Mouse (Mus musculus) kidney, embryonic 15.5 days (tissue): ENCODE measurements at regions not wholly inside any gene's neighbourhood (a gene's known extent, or its start where the extent isn't known, plus 50 kb on each side); places are given as distances from the start of the nearest gene placed in this dataset.

Experiments used
- ATAC-seq: fragments of 200-750 bp; cut with Nextera tagmentation; replicated peaks from 2 replicates; pipeline ENCODE4 v1.8.0; 2017; ENCODE audit warnings: moderate TSS enrichment; ENCODE audit not compliant: low FRiP score
- H3K27ac ChIP-seq: fragments of 300-500 bp; sonication (generic); 2 replicates; pipeline ENCODE4 v1.5.1; 2015; ENCODE audit warnings: mild to moderate bottlenecking, inconsistent platforms
- H3K27me3 ChIP-seq: fragments of 300-500 bp; sonication (generic); 2 replicates; pipeline ENCODE4 v1.6.1; 2015; ENCODE audit warnings: inconsistent platforms
- H3K36me3 ChIP-seq: fragments of 300-500 bp; sonication (generic); 2 replicates; pipeline ENCODE4 v1.6.1; 2015; ENCODE audit warnings: inconsistent platforms
- H3K4me1 ChIP-seq: fragments of 300-500 bp; sonication (generic); 2 replicates; pipeline ENCODE4 v1.6.1; 2015; ENCODE audit warnings: inconsistent platforms
- H3K4me2 ChIP-seq: fragments of 300-500 bp; sonication (generic); 2 replicates; pipeline ENCODE4 v1.6.1; 2015; ENCODE audit warnings: moderate library complexity, mild to moderate bottlenecking, inconsistent platforms
- H3K4me3 ChIP-seq: fragments of 300-500 bp; sonication (generic); replicated peaks from 2 replicates; pipeline ENCODE4 v1.5.1; 2015; ENCODE audit warnings: mild to moderate bottlenecking, inconsistent platforms
- H3K9ac ChIP-seq: fragments of 300-500 bp; sonication (generic); 2 replicates; pipeline ENCODE4 v1.6.1; 2015; ENCODE audit warnings: mild to moderate bottlenecking, inconsistent platforms
- H3K9me3 ChIP-seq: fragments of 300-500 bp; sonication (generic); replicated peaks from 2 replicates; pipeline ENCODE4 v1.6.1; 2016; ENCODE audit warnings: inconsistent platforms
- WGBS: fragments of 180-500 bp; shearing (Covaris S2); methylation state at CpG from one replicate; pipeline ENCODE4 v1.1.7; 2015; ENCODE audit warnings: mixed read lengths; 5-methylcytosine and 5-hydroxymethylcytosine counted together

GRCm38 (mm10) chr16:19834128-19834527 is 74.1 kb downstream of the B3gnt5 start:
- Histone ChIP-seq H3K4me1 (no peaks in the 10 kb centered on the region), H3K27ac (no peak overlapping the region), H3K9ac (no peak overlapping the region), H3K4me2 (no peak overlapping the region), H3K27me3 (no peaks in the 10 kb centered on the region), H3K4me3 (no peak overlapping the region), H3K36me3 (no peaks in the 10 kb centered on the region), H3K9me3 (no peaks in the 10 kb centered on the region)
- ATAC-seq = no peak
- 89% methylated on average over 2 of the region's 2 CpGs for WGBS

GRCm38 (mm10) chr16:19834750-19835149 is 74.7 kb downstream of the B3gnt5 start:
- H3K9ac ChIP-seq = no peak overlapping the region
- no peaks in the 10 kb centered on the region for H3K36me3 ChIP-seq
- no peak overlapping the region for H3K27ac ChIP-seq
- no peaks in the 10 kb centered on the region for H3K27me3 ChIP-seq
- no peak overlapping the region for H3K4me2 ChIP-seq
- no peak overlapping the region for H3K4me3 ChIP-seq
- WGBS = 79% methylated on average over 2 of the region's 2 CpGs
- no peak for ATAC-seq
- H3K4me1 ChIP-seq = no peaks in the 10 kb centered on the region
- no peaks in the 10 kb centered on the region for H3K9me3 ChIP-seq

DNA sequence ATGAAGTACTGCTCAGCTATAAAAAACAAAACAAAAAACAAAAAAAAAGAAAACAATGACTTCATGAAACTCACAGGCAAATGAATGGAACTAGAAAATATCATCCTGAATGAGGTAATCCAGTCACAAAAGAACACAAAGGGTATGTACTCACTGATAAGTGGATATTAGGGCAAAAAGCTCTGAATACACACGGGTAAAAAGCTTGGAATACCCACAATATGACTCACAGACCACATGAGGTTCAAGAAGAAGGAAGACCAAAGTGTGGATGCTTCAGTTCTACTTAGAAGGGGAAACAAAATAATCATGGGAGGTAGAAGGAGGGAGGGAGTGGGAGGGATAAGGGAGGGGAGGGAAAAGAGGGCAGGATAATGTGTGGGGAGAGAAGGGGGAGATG is 79.8 kb downstream of the B3gnt5 start:
- 53% methylated on average over 1 of the region's 1 CpGs for WGBS
- no peak overlapping the region for H3K27ac ChIP-seq
- H3K4me2 ChIP-seq = no peak overlapping the region
- H3K9ac ChIP-seq = no peak overlapping the region
- H3K4me3 ChIP-seq = no peak overlapping the region
- no peaks in the 10 kb centered on the region for H3K4me1 ChIP-seq
- H3K9me3 ChIP-seq = no peaks in the 10 kb centered on the region
- H3K36me3 ChIP-seq = no peaks in the 10 kb centered on the region
- no peaks in the 10 kb centered on the region for H3K27me3 ChIP-seq
- ATAC-seq = no peak

DNA sequence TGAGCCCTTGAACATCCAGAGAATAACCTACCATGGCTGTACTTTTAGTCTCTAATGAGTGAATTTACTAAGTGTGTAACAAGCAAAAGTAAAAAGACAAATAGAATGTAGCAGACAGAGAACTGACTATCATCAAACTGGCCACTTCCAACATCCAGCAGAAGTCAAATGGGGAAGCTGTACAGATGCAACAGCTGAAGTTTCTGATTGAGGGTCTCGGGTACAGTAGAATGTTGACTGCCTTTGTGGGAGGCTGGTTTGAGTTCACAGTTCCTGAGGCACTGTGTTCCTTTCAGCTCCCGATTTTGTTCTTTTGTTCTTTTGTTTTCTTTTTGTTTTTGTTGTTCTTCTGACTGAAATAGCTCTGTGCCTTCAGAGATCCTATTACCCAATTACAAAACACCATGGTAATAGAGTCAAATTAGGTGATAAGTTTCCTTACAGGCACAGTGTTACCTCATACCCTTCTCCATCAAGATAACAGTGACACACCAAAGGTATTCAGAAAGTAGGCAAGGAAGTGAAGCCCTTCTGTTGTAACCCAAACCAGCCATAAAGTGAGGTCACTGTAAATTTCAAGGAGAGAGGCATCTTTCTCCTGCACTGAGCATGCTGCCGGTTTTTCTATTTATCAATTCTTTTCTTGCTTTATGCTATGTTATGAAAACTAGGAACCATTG is 82.5 kb downstream of the B3gnt5 start:
- H3K9ac ChIP-seq = no peak overlapping the region
- H3K4me1 ChIP-seq = no peaks in the 10 kb centered on the region
- ATAC-seq = no peak
- no peak overlapping the region for H3K4me2 ChIP-seq
- H3K27me3 ChIP-seq = no peaks in the 10 kb centered on the region
- H3K36me3 ChIP-seq = no peaks in the 10 kb centered on the region
- no peak overlapping the region for H3K27ac ChIP-seq
- WGBS = 46% methylated on average over 3 of the region's 3 CpGs
- H3K9me3 ChIP-seq = no peaks in the 10 kb centered on the region
- H3K4me3 ChIP-seq = no peak overlapping the region

GRCm38 (mm10) chr16:19843738-19844137 is 83.7 kb downstream of the B3gnt5 start:
- H3K4me3 ChIP-seq = no peak overlapping the region
- ATAC-seq = no peak
- no peaks in the 10 kb centered on the region for H3K4me1 ChIP-seq
- H3K4me2 ChIP-seq = no peak overlapping the region
- H3K27me3 ChIP-seq = no peaks in the 10 kb centered on the region
- H3K27ac ChIP-seq = no peak overlapping the region
- H3K9me3 ChIP-seq = no peaks in the 10 kb centered on the region
- no peaks in the 10 kb centered on the region for H3K36me3 ChIP-seq
- no peak overlapping the region for H3K9ac ChIP-seq

DNA sequence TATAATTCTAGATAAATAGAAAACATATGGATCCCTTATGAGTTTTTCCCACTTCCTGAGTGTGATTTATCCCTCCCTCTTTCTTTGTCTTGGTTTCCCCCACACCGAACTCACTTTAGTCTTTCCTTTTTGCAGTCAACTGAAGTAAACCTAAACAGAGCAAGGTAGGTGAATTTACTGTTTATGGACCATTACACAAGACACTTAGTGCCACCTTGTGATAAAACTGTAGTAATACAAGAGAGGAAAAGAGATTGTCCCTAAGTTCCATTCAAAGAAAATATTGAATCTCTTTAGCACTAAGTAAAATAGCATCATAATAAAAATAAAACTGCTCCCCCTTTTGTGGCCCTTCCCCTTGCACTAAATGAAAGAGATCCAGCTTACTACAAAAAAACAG is 88.4 kb downstream of the B3gnt5 start:
- Histone ChIP-seq H3K9ac (no peak overlapping the region), H3K36me3 (no peaks in the 10 kb centered on the region), H3K27me3 (no peaks in the 10 kb centered on the region), H3K4me3 (no peak overlapping the region), H3K9me3 (no peaks in the 10 kb centered on the region), H3K4me2 (no peak overlapping the region), H3K4me1 (no peaks in the 10 kb centered on the region), H3K27ac (no peak overlapping the region)
- 23% methylated on average over 1 of the region's 1 CpGs for WGBS
- ATAC-seq = no peak; the same call in 1 of the 2 replicates

DNA sequence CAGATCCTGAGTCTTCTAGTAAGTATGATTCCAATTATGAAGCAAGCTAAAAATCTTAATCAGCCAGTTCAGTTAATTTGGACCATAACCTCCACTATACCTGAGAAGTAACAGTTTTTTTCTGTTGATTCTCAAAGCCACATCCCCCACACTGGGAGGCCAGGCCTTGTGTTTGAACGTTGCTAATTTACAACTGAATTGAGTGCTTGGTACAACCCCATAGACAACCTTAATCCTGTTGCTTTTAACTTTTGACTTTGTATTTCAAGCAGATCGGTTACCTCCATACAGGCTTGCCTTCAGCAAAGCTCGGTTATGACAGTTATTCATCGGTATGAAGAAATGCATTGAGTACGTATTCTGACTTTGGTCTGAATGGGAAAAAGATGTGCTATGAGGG is 105.3 kb downstream of the B3gnt5 start:
- H3K4me1 ChIP-seq = no peaks in the 10 kb centered on the region
- no peak overlapping the region for H3K9ac ChIP-seq
- no peak overlapping the region for H3K4me2 ChIP-seq
- 85% methylated on average over 5 of the region's 5 CpGs for WGBS
- H3K9me3 ChIP-seq = no peaks in the 10 kb centered on the region
- no peaks in the 10 kb centered on the region for H3K27me3 ChIP-seq
- no peak for ATAC-seq
- no peaks in the 10 kb centered on the region for H3K36me3 ChIP-seq
- H3K4me3 ChIP-seq = no peak overlapping the region
- no peak overlapping the region for H3K27ac ChIP-seq

DNA sequence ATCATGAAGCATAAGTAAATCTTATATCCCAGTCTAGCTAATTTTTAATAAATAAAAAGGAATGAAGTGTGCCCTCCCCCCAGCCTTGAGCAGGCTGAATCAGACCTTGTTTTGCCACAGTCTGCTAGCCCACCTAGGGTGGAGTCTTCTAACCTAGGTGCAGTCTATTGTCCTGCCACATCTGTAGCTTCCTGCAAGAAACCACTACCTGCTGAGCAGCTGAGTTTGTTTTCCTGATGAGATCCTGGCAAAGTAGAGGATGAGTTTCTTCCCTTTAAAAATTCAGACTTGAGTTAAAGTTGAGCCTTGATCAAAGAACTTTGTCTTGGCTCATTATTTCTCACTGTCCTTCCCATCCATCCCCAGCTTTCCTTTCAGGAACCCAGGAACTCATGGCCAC is 105.9 kb downstream of the B3gnt5 start:
- Histone ChIP-seq H3K4me1 (no peaks in the 10 kb centered on the region), H3K9me3 (no peaks in the 10 kb centered on the region), H3K36me3 (no peaks in the 10 kb centered on the region), H3K9ac (no peak overlapping the region), H3K4me3 (no peak overlapping the region), H3K4me2 (no peak overlapping the region), H3K27ac (no peak overlapping the region), H3K27me3 (no peaks in the 10 kb centered on the region)
- ATAC-seq = no peak

- no peak overlapping the region for H3K27ac ChIP-seq
- H3K36me3 ChIP-seq = no peaks in the 10 kb centered on the region
- H3K4me2 ChIP-seq = no peak overlapping the region
- no peak overlapping the region for H3K4me3 ChIP-seq
- H3K9ac ChIP-seq = no peak overlapping the region
- H3K9me3 ChIP-seq = no peaks in the 10 kb centered on the region
- no peak for ATAC-seq
- H3K4me1 ChIP-seq = no peaks in the 10 kb centered on the region
- no peaks in the 10 kb centered on the region for H3K27me3 ChIP-seq
Observed at GRCm38 (mm10) chr16:19869425-19869824, 109.4 kb downstream of the B3gnt5 start.

DNA sequence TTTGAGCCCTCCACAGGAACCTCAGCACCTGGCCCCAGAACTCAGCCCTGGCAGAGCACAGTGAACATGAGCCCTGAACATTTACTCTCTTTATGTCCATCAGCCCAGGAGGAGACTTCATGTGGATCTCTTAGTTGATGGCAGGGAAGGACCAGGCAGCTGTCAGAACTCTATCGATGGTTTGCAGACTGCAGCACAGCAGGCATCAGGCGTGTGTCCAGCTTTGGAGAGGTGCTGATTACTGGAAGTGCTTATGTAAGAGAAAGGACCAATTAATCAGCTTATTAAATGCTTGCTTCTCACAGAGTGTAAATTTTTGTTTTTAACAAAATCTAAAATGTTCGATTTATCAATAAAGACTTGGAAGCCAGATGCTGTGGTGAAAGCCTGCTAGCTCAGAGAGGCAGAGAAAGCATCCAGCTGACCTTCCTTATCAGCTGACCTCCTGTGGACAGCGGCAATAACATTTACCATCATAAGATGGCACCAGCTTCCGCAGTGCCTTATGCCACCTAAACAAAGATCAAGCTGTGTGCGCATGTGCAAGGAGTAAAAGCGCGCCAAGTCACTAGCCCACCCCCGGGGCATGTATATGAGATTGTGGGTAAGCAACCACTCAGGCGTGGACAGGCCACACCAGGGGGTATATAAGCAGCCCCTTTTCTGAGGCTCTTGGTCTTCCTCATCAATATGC is 105.8 kb downstream of the Klhl6 start:
- WGBS = 72% methylated on average over 10 of the region's 10 CpGs
- Histone ChIP-seq H3K27me3 (no peaks in the 10 kb centered on the region), H3K4me2 (no peak overlapping the region), H3K27ac (no peak overlapping the region), H3K9me3 (no peaks in the 10 kb centered on the region), H3K9ac (no peak overlapping the region), H3K4me1 (no peaks in the 10 kb centered on the region), H3K4me3 (no peak overlapping the region), H3K36me3 (no peaks in the 10 kb centered on the region)
- ATAC-seq = no peak

- Histone ChIP-seq H3K27me3 (no peaks in the 10 kb centered on the region), H3K9ac (no peak overlapping the region), H3K9me3 (no peaks in the 10 kb centered on the region), H3K4me2 (no peak overlapping the region), H3K27ac (no peak overlapping the region), H3K36me3 (no peaks in the 10 kb centered on the region), H3K4me1 (no peaks in the 10 kb centered on the region), H3K4me3 (no peak overlapping the region)
- WGBS = 84% methylated on average over 3 of the region's 3 CpGs
- no peak for ATAC-seq
Observed at GRCm38 (mm10) chr16:19882961-19883360, 99.9 kb downstream of the Klhl6 start.

- H3K36me3 ChIP-seq = no peaks in the 10 kb centered on the region
- H3K4me1 ChIP-seq = no peaks in the 10 kb centered on the region
- H3K27me3 ChIP-seq = no peaks in the 10 kb centered on the region
- no peak overlapping the region for H3K4me3 ChIP-seq
- 59% methylated on average over 9 of the region's 9 CpGs for WGBS
- peak; percentile 82 for ATAC-seq
- H3K9ac ChIP-seq = no peak overlapping the region
- H3K9me3 ChIP-seq = no peaks in the 10 kb centered on the region
- H3K27ac ChIP-seq = no peak overlapping the region
- no peak overlapping the region for H3K4me2 ChIP-seq
Observed at GRCm38 (mm10) chr16:19883776-19884513, 98.9 kb downstream of the Klhl6 start.
